Mouse (Mus musculus) intestine, embryonic 16.5 days (tissue): ENCODE measurements at regions not wholly inside any gene's neighbourhood (a gene's known extent, or its start where the extent isn't known, plus 50 kb on each side); places are given as distances from the start of the nearest gene placed in this dataset.

Experiments used
- ATAC-seq: fragments of 200-750 bp; cut with Nextera tagmentation; 2 replicates; pipeline ENCODE4 v1.8.0; 2017; ENCODE audit warnings: moderate TSS enrichment, moderate library complexity
- H3K27ac ChIP-seq: fragments of 300-500 bp; sonication (generic); 2 replicates; pipeline ENCODE4 v1.5.1; 2014; ENCODE audit warnings: mild to moderate bottlenecking, low read length
- H3K27me3 ChIP-seq: fragments of 300-500 bp; sonication (generic); replicated peaks from 2 replicates; pipeline ENCODE4 v1.6.1; 2014; ENCODE audit warnings: low read length, control low read depth, mixed read lengths; ENCODE audit not compliant: control insufficient read depth, insufficient read depth
- H3K36me3 ChIP-seq: fragments of 300-500 bp; sonication (generic); 2 replicates; pipeline ENCODE4 v1.6.1; 2014; ENCODE audit warnings: low read length, control low read depth; ENCODE audit not compliant: control insufficient read depth, insufficient read depth
- H3K4me1 ChIP-seq: fragments of 300-500 bp; sonication (generic); 2 replicates; pipeline ENCODE4 v1.6.1; 2014; ENCODE audit warnings: low read length, control low read depth, mixed read lengths; ENCODE audit not compliant: control insufficient read depth, insufficient read depth
- H3K4me2 ChIP-seq: fragments of 300-500 bp; sonication (generic); 2 replicates; pipeline ENCODE4 v1.6.1; 2014; ENCODE audit warnings: low read depth, low read length, control low read depth
- H3K4me3 ChIP-seq: fragments of 300-500 bp; sonication (generic); 2 replicates; pipeline ENCODE4 v1.5.1; 2014; ENCODE audit warnings: mild to moderate bottlenecking, low read length
- H3K9ac ChIP-seq: fragments of 300-500 bp; sonication (generic); 2 replicates; pipeline ENCODE4 v1.6.1; 2014; ENCODE audit warnings: low read depth, low read length
- H3K9me3 ChIP-seq: fragments of 300-500 bp; sonication (generic); 2 replicates; pipeline ENCODE4 v1.6.1; 2016; ENCODE audit warnings: low read length, control low read depth; ENCODE audit not compliant: control insufficient read depth
- WGBS: fragments of 180-500 bp; shearing (Covaris S2); extraction: QIAGEN DNeasy Blood & Tissue Kit; methylation state at CpG from one replicate; pipeline ENCODE4 v1.1.7; 2014; 5-methylcytosine and 5-hydroxymethylcytosine counted together

DNA sequence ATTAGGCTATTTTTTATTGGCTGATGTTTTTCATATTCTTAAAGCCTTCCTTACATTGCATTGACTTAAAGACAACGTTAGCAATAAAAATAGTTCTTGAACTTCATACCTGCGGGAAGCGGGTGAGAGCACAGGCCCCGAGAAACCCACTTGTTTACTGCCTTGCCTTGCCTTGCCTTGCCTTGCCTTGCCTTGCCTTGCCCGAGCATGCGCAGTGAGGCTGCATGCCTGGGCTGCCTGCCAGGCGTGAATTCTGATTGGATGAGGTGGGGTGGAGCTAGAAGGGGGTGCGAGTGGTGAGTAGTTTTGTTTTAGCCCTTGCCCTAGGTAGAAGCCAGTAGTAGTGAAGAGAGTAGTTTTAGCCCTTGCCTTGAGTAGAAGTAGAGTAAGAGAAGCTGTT lies 792.4 kb downstream of the Tpm3-rs7 start:
- no peaks in the 10 kb centered on the region for H3K36me3 ChIP-seq
- 69% methylated on average over 8 of the region's 8 CpGs for WGBS
- no peaks in the 10 kb centered on the region for H3K9me3 ChIP-seq
- ATAC-seq: no peak
- H3K27me3 ChIP-seq: no peaks in the 10 kb centered on the region
- no peaks in the 10 kb centered on the region for H3K4me1 ChIP-seq
- no peak overlapping the region for H3K4me3 ChIP-seq
- H3K27ac ChIP-seq: no peak overlapping the region
- no peak overlapping the region for H3K9ac ChIP-seq
- H3K4me2 ChIP-seq: no peak overlapping the region

DNA sequence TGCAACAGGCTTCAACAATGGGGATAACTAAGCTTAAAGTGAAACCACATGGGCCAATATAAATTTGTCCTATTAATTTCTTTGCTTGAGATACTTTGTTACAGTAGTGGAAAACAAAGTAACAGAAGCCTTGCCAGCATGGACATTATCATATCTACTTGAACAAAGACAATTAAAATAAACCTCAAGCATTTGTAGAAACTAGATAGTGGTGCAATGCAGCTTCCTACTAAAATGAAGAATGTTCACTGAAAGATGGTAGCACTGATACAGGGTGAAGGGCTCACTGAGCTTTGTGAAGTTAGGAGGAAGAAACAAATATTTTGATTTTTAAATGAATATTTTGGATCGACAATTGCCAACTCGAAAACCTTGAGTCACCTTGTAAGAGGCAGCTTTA lies 814.1 kb downstream of the Tpm3-rs7 start:
- H3K9ac ChIP-seq: no peak overlapping the region
- no peaks in the 10 kb centered on the region for H3K27me3 ChIP-seq
- H3K27ac ChIP-seq: no peak overlapping the region
- 91% methylated on average over 2 of the region's 2 CpGs for WGBS
- H3K4me1 ChIP-seq: no peaks in the 10 kb centered on the region
- H3K36me3 ChIP-seq: no peaks in the 10 kb centered on the region
- no peak overlapping the region for H3K4me3 ChIP-seq
- H3K4me2 ChIP-seq: no peak overlapping the region
- no peak for ATAC-seq
- H3K9me3 ChIP-seq: no peaks in the 10 kb centered on the region

DNA sequence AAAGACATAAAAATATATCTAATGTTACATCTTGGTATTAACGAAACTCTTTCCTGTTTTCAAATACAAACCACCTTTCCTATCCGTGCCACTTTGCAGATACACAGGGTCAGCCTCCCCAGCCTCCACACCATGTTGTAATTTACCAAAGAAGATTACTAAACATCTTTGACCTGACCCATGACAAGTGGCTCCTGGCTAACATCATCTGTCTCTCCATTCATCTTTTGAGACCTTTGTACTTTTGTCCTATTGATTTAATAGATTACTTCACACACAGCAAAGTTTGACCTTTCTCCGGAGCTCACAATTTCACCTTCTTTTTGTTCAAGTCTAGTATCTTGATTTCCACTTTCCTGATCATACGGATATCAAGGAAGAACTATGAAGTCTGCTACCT lies 851.6 kb downstream of the Tpm3-rs7 start:
- no peak overlapping the region for H3K4me3 ChIP-seq
- no peak overlapping the region for H3K9ac ChIP-seq
- H3K4me2 ChIP-seq: no peak overlapping the region
- no peak overlapping the region for H3K27ac ChIP-seq
- no peak for ATAC-seq
- no peaks in the 10 kb centered on the region for H3K4me1 ChIP-seq
- no peaks in the 10 kb centered on the region for H3K36me3 ChIP-seq
- 64% methylated on average over 4 of the region's 4 CpGs for WGBS
- no peaks in the 10 kb centered on the region for H3K27me3 ChIP-seq
- no peaks in the 10 kb centered on the region for H3K9me3 ChIP-seq

DNA sequence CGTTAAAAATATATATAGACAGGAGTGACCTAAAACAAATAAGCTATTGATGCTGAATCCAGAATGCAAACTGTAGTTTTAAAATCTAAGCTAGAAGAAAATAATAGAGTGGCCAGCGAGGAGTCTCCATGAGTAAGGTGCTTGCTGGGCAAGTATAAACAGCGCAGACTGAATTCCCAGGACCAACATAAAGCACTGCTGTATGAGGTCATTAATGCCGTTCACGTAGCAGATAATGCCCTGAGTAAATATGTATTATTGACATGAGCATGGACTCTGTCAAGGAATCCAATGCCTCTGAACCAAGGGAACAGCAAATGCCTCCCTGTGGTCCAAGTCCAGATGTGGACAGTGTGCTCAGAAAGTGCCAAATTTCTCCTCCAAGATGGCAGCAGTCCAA lies 876.4 kb upstream of the Gpc5 start:
- 70% methylated on average over 5 of the region's 5 CpGs for WGBS
- no peak overlapping the region for H3K9ac ChIP-seq
- H3K36me3 ChIP-seq: no peaks in the 10 kb centered on the region
- no peaks in the 10 kb centered on the region for H3K9me3 ChIP-seq
- no peak overlapping the region for H3K4me3 ChIP-seq
- H3K4me1 ChIP-seq: no peaks in the 10 kb centered on the region
- no peak overlapping the region for H3K4me2 ChIP-seq
- no peak for ATAC-seq
- H3K27me3 ChIP-seq: no peaks in the 10 kb centered on the region
- no peak overlapping the region for H3K27ac ChIP-seq

DNA sequence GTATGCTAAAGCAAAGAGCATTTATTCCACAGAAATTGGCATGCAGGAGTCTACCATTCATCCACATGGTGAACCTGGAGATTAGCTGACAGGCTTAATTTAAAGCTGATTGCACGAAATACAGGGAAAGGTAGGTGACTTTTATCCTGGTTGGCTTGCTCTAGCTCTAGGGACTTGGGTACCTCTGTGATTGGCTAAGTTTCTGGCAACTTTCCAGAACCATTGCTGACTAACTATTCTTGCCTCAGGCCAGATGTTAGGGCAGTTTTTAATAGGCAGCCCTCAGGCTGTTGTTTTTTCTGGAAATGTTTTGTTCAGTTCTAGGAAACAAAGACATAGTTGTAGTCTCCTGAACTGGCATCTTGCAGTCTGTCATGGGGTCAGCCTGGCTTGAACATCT lies 871.1 kb upstream of the Gpc5 start:
- Histone ChIP-seq H3K27me3 (no peaks in the 10 kb centered on the region), H3K36me3 (no peaks in the 10 kb centered on the region), H3K4me2 (no peak overlapping the region), H3K9me3 (no peaks in the 10 kb centered on the region), H3K4me1 (no peaks in the 10 kb centered on the region), H3K4me3 (no peak overlapping the region), H3K9ac (no peak overlapping the region), H3K27ac (no peak overlapping the region)
- ATAC-seq: no peak
- 66% methylated on average over 1 of the region's 1 CpGs for WGBS

DNA sequence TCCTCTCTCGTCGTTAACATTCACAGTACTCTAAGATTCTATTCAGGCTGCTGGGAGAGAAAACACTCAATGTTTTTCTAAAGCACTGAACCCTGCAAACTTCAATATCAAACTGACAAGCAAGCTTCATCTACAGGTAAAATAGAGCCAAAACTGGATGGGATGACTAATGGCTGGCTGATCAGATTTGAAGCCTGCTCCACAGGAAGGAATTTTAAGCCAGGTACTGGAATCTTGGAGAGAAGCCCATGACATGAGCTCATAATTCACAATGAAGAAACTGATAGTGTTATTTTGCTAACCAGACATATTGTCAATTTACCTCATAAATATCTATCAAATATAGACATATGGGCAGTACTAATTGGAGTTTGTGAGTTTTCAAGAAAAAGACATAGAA lies 861.3 kb upstream of the Gpc5 start:
- ATAC-seq: no peak
- no peak overlapping the region for H3K4me3 ChIP-seq
- no peaks in the 10 kb centered on the region for H3K36me3 ChIP-seq
- WGBS: 88% methylated on average over 2 of the region's 2 CpGs
- H3K27ac ChIP-seq: no peak overlapping the region
- no peaks in the 10 kb centered on the region for H3K27me3 ChIP-seq
- H3K9ac ChIP-seq: no peak overlapping the region
- H3K4me2 ChIP-seq: no peak overlapping the region
- no peaks in the 10 kb centered on the region for H3K4me1 ChIP-seq
- H3K9me3 ChIP-seq: no peaks in the 10 kb centered on the region

DNA sequence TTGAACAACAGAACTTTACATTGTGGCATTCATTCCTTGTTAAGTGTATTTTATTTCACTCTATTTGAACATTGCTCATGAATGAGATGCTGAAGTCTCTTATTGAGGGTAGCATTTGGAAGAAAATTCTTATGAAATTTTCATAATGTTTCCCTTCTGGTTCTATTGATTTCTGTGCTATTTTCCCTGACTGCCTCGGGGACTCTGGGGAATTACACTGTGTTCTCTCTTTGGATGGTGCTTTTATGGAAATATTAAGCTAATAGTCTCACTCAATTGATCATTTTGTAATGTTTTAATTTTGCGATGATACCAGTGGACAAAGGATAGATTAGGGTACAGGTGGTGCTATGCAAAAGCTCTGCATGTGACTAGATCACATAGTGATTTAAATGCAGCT lies 837.0 kb upstream of the Gpc5 start:
- Histone ChIP-seq H3K4me2 (no peak overlapping the region), H3K27me3 (no peaks in the 10 kb centered on the region), H3K4me3 (no peak overlapping the region), H3K9ac (no peak overlapping the region), H3K36me3 (no peaks in the 10 kb centered on the region), H3K27ac (no peak overlapping the region), H3K4me1 (no peaks in the 10 kb centered on the region), H3K9me3 (no peaks in the 10 kb centered on the region)
- ATAC-seq: no peak
- 85% methylated on average over 2 of the region's 2 CpGs for WGBS

DNA sequence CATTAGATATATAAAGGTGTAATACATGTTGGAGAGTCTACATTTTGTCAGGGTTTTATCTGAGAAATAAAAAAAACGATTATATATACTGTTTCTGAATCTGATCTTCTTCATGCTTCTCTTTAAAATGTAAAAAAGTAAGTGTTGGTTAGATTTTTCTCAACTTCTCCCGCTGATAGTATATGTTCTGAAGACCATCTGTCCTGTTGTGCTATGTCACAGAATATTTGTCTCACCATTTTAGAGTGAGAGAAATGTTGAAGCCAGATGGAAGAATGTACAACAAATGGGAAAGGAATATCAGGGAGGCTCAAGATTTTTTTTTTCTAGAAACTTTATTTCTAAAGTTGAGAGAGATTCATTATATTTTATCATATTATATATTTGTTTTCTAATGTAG lies 830.4 kb upstream of the Gpc5 start:
- Histone ChIP-seq H3K27me3 (no peaks in the 10 kb centered on the region), H3K36me3 (no peaks in the 10 kb centered on the region), H3K9me3 (no peaks in the 10 kb centered on the region), H3K9ac (no peak overlapping the region), H3K4me3 (no peak overlapping the region), H3K4me2 (no peak overlapping the region), H3K27ac (no peak overlapping the region), H3K4me1 (no peaks in the 10 kb centered on the region)
- 84% methylated on average over 2 of the region's 2 CpGs for WGBS
- no peak for ATAC-seq

DNA sequence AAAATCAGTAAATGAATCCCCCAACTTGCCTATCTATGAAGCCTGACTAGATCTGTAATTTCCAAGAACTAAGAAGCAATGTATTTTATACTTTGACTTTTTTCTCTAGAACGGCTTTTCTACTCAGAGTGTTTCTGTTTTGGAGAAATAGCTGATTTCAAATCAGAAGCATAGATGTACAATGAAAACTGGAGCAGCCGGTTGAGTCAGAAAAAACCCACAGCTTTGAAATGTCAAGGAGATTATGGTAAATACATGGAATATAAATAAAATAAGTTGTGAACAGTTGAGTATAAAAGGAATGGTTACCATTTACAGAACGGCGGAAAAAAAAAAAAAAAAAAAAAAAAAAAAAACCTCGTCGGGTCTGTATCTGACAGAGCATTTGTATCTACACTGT lies 791.4 kb upstream of the Gpc5 start:
- H3K9ac ChIP-seq: no peak overlapping the region
- H3K4me2 ChIP-seq: no peak overlapping the region
- no peak for ATAC-seq
- no peaks in the 10 kb centered on the region for H3K9me3 ChIP-seq
- no peak overlapping the region for H3K4me3 ChIP-seq
- H3K27me3 ChIP-seq: no peaks in the 10 kb centered on the region
- H3K36me3 ChIP-seq: no peaks in the 10 kb centered on the region
- 73% methylated on average over 6 of the region's 6 CpGs for WGBS
- H3K27ac ChIP-seq: no peak overlapping the region
- no peaks in the 10 kb centered on the region for H3K4me1 ChIP-seq

DNA sequence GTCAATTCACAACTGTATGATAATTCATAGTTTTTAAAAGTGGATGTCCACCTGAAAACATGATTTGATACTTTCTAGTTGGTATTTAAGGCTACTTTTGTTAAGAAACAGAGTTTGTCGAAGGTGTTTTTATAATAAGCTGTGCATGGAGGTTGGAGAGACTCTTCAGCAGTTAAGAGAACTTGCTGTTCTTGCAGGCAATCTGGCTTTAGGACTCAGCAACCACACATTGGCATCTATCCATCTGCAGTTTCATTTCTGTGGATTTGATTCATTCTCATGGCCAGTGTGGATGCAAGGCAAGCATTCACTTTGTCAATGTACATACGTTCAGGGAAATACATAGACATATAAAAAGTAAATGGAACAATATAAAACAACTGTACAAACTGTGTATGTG lies 784.5 kb upstream of the Gpc5 start:
- H3K4me2 ChIP-seq: no peak overlapping the region
- WGBS: 88% methylated on average over 2 of the region's 2 CpGs
- no peak overlapping the region for H3K4me3 ChIP-seq
- no peaks in the 10 kb centered on the region for H3K27me3 ChIP-seq
- no peaks in the 10 kb centered on the region for H3K4me1 ChIP-seq
- H3K9ac ChIP-seq: no peak overlapping the region
- H3K36me3 ChIP-seq: no peaks in the 10 kb centered on the region
- no peak for ATAC-seq
- no peak overlapping the region for H3K27ac ChIP-seq
- no peaks in the 10 kb centered on the region for H3K9me3 ChIP-seq
